Mouse (Mus musculus) stomach, postnatal 0 days (tissue): Measurements from ENCODE around the gene Atp2b2. TPM values are rescaled to one million over a fixed set of nuclear protein-coding genes. Genes with fewer than 3 reads are reported as not detected.
A peak's percentile ranks its signal among the peaks of the same experiment; 100 is the strongest.

Source experiments
- ATAC-seq: fragments of 200-750 bp; cut with Nextera tagmentation; 2 replicates; pipeline ENCODE4 v1.8.0; 2017; ENCODE audit not compliant: low FRiP score, low TSS enrichment
- DNase-seq: peaks from one replicate; pipeline ENCODE4 v3.0.0-alpha.2; 2016; ENCODE audit warnings: low spot score
- H3K27ac ChIP-seq: fragments of 300-500 bp; sonication (generic); replicated peaks from 2 replicates; pipeline ENCODE4 v1.5.1; 2014; ENCODE audit warnings: mild to moderate bottlenecking, control low read depth
- H3K27me3 ChIP-seq: fragments of 300-500 bp; sonication (generic); 2 replicates; pipeline ENCODE4 v1.6.1; 2014; ENCODE audit warnings: low read length; ENCODE audit not compliant: control insufficient read depth, insufficient read depth
- H3K36me3 ChIP-seq: fragments of 300-500 bp; sonication (generic); 2 replicates; pipeline ENCODE4 v1.6.1; 2014; ENCODE audit warnings: low read length, mixed read lengths; ENCODE audit not compliant: control insufficient read depth, insufficient read depth
- H3K4me1 ChIP-seq: fragments of 300-500 bp; sonication (generic); replicated peaks from 2 replicates; pipeline ENCODE4 v1.6.1; 2014; ENCODE audit warnings: antibody characterized with exemption; ENCODE audit not compliant: control insufficient read depth, insufficient read depth
- H3K4me2 ChIP-seq: fragments of 300-500 bp; sonication (generic); replicated peaks from 2 replicates; pipeline ENCODE4 v1.6.1; 2014; ENCODE audit warnings: low read depth, mild to moderate bottlenecking, control low read depth, moderate library complexity
- H3K4me3 ChIP-seq: fragments of 300-500 bp; sonication (generic); 2 replicates; pipeline ENCODE4 v1.5.1; 2014; ENCODE audit warnings: low read depth, low read length, control low read depth
- H3K9ac ChIP-seq: fragments of 300-500 bp; sonication (generic); 2 replicates; pipeline ENCODE4 v1.6.1; 2014; ENCODE audit warnings: mild to moderate bottlenecking, low read length, control low read depth, mixed read lengths
- H3K9me3 ChIP-seq: fragments of 300-500 bp; sonication (generic); 2 replicates; pipeline ENCODE4 v1.6.1; 2016; ENCODE audit warnings: low read length; ENCODE audit not compliant: control insufficient read depth
- CTCF ChIP-seq: IDR thresholded peaks from 2 replicates; pipeline ENCODE4 v1.5.1; 2016; ENCODE audit warnings: antibody characterized with exemption, low read depth, mild to moderate bottlenecking, moderate library complexity
- EP300 ChIP-seq: optimal IDR thresholded peaks from 2 replicates; pipeline ENCODE3; 2016; ENCODE audit warnings: antibody characterized with exemption
- WGBS: fragments of 180-500 bp; shearing (Covaris S2); extraction: QIAGEN DNeasy Blood & Tissue Kit; methylation state at CpG from one replicate; pipeline ENCODE4 v1.1.7; 2014; 5-methylcytosine and 5-hydroxymethylcytosine counted together
- polyA plus RNA-seq: library from polyadenylated mRNA; unstranded; fragments of >200 nt; fragmentation: Nextera tagmentation; extraction: Ambion mirVana; gene quantifications from 2 replicates; pipeline ENCODE4 v1.2.1, GENCODE M21; 2015

The Atp2b2 gene
- polyA plus RNA-seq, 1 experiment from 2014 or later, result 0.33 TPM

DNA sequence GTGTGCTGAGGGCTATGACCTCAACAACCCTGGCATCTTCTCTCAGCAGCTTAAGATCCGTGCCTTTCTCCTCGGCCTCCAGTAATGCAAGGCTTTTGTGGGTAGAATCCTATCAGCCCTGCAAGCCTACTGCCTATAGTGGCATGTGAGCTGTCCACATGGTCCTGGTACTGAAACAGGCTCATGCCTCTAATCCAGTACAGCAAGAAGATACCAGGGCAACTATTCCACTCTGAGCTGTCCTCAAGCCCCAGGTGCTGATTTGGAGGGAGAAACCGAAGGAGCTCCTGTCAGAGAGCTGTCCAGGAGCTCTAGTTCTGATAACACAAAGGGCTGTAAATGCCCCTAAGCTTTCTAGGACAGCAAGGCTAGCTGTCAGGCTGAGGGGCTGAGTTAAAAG lies 190.1 kb downstream of the Atp2b2 start:
- Histone ChIP-seq H3K9ac (no peak overlapping the region), H3K4me3 (no peak overlapping the region), H3K9me3 (no peaks in the 10 kb centered on the region), H3K4me1 (no peaks in the 10 kb centered on the region), H3K27me3 (no peaks in the 10 kb centered on the region), H3K4me2 (no peak overlapping the region), H3K27ac (no peak overlapping the region), H3K36me3 (no peaks in the 10 kb centered on the region)
- DNase-seq (peak; percentile 84), ATAC-seq (0 out of 2 replicates have a peak, but pooled peaks have one; percentile 47)
- WGBS, result 9% methylated on average over 3 of the region's 3 CpGs
- TF ChIP-seq CTCF (no peak; the same call in 1 of the 2 replicates), EP300 (no peak)

DNA sequence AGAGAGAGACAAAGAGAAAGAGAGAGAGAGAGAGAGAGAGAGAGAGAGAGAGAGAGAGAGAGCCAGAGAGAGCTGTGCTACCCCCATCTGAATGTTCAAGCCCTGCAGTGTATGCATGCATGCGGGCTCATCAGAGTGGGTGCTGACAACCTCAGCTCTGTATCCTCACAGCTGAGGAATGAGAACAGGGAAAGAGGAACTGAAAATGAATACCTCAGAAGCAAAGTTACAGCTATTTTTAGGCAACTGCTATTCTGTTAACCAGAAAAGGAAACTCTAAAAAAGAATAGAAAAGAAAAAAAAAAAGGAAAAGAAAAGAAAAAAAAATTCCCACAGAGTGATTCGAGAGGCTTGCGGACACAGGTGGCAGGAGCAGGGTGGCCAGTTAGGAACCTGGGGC lies 192.6 kb downstream of the Atp2b2 start:
- no peak overlapping the region for H3K9ac ChIP-seq
- no peaks in the 10 kb centered on the region for H3K9me3 ChIP-seq
- ATAC-seq (no peak), DNase-seq (no peak)
- H3K27me3 ChIP-seq, result no peaks in the 10 kb centered on the region
- no peaks in the 10 kb centered on the region for H3K36me3 ChIP-seq
- no peak overlapping the region for H3K4me2 ChIP-seq
- 86% methylated on average over 3 of the region's 3 CpGs for whole genome bisulfite sequencing
- TF ChIP-seq CTCF, result no peak
- TF ChIP-seq EP300, result no peak
- no peak overlapping the region for H3K27ac ChIP-seq
- no peaks in the 10 kb centered on the region for H3K4me1 ChIP-seq
- H3K4me3 ChIP-seq, result no peak overlapping the region

DNA sequence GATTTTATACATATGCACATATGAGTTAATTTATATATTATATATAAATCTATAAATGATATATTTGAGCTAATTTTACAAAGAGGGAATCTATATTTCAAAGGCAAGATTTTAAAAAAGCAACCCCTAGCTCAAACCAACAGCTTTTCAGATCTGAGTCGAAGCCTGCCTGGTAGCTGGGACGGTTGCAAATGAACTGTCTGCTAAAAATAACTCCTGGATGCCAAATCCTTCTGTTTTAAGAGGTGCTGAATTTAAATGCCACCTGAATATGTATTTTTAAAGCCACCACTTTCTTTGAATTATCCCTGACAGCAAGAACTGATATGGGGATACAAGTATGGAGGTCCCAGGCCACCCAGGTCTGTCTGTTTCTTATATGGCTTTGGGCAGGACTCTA lies 193.8 kb downstream of the Atp2b2 start:
- Histone ChIP-seq H3K9ac (no peak overlapping the region), H3K4me2 (no peak overlapping the region), H3K9me3 (no peaks in the 10 kb centered on the region), H3K27me3 (no peaks in the 10 kb centered on the region), H3K4me3 (no peak overlapping the region), H3K27ac (no peak overlapping the region), H3K4me1 (no peaks in the 10 kb centered on the region), H3K36me3 (no peaks in the 10 kb centered on the region)
- no peak for ATAC-seq
- no peak for TF ChIP-seq EP300
- no peak for TF ChIP-seq CTCF
- DNase-seq, result no peak
- WGBS, result 63% methylated on average over 2 of the region's 2 CpGs

DNA sequence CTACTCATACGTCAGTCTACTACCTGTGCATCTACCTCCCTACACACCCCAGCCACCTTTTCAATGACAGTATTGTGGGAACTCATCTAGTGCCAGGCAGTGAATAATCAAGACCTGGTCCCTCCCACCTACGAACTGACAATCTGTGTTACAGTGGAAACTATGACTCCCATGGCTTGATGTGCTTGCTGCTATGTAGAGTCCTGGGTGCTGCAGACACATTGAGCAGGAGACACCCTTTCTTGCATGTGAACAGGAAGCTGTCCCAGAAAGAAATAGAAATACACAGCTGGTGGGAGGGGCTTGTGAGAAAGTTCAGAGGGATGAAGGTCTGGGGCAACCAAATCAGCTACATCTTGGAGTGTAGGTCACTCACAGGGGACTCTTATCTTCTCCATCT lies 195.3 kb downstream of the Atp2b2 start:
- Histone ChIP-seq H3K36me3 (no peaks in the 10 kb centered on the region), H3K27ac (no peak overlapping the region), H3K27me3 (no peaks in the 10 kb centered on the region), H3K9ac (no peak overlapping the region), H3K4me2 (no peak overlapping the region), H3K9me3 (no peaks in the 10 kb centered on the region), H3K4me1 (no peaks in the 10 kb centered on the region), H3K4me3 (no peak overlapping the region)
- no peak for ATAC-seq
- TF ChIP-seq CTCF (no peak), EP300 (no peak)
- 81% methylated on average over 2 of the region's 2 CpGs for WGBS
- DNase-seq, result no peak

DNA sequence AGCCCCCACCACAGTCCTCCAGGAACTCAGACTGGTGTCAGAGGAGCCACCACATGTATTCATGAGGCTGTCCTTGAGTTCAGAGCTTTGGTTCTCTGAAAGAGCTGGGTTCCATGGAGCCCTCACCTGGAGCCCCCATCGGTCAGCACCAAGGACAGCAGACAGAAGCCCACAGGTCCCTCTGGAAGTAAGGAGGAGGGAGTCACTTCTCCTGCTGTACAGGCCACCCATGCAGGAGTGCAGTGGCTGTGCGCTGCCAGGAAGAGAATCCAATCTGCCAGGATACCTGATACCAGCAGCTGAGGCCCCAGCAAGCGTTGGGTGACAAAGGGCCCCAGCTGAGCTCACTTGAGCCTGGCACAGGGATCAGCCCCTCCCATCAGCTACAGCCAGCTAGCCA lies 199.2 kb downstream of the Atp2b2 start:
- Histone ChIP-seq H3K4me3 (no peak overlapping the region), H3K9me3 (no peaks in the 10 kb centered on the region), H3K9ac (no peak overlapping the region), H3K4me2 (no peak overlapping the region), H3K27me3 (no peaks in the 10 kb centered on the region), H3K27ac (no peak overlapping the region), H3K36me3 (no peaks in the 10 kb centered on the region), H3K4me1 (no peaks in the 10 kb centered on the region)
- ATAC-seq (no peak), DNase-seq (no peak)
- no peak for TF ChIP-seq EP300
- TF ChIP-seq CTCF, result no peak
- WGBS, result 22% methylated on average over 3 of the region's 3 CpGs

DNA sequence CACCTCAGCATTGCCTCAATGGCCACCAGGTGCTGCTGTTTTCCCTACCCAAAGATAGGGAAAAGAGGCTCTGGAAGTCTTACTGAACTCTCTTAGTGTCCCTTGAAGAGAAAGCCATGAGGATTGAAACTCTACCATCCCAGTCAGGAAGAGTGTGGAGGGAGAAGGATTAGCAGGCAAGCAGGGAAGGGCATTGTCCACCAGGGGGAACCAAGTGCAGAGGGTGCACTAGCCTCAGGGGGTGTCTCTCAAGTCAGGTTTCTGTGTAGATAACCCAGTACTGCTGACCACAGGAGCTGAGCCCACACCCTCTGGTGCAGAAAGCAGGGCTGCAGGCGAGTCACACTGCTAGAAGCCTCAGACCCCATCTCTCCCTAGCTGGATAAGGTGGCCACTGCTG lies 203.9 kb downstream of the Atp2b2 start:
- no peak overlapping the region for H3K27ac ChIP-seq

More for the DNA sequence above, 203.9 kb downstream of the Atp2b2 start:
- no peaks in the 10 kb centered on the region for H3K9me3 ChIP-seq
- no peaks in the 10 kb centered on the region for H3K36me3 ChIP-seq
- H3K27me3 ChIP-seq, result no peaks in the 10 kb centered on the region
- WGBS, result 15% methylated on average over 1 of the region's 1 CpGs
- no peak overlapping the region for H3K4me3 ChIP-seq
- no peak overlapping the region for H3K4me2 ChIP-seq
- TF ChIP-seq CTCF (peak; percentile 31; the same call in 1 of the 2 replicates), EP300 (no peak)
- ATAC-seq (0 out of 2 replicates have a peak, but pooled peaks have one; percentile 22), DNase-seq (no peak)
- no peak overlapping the region for H3K9ac ChIP-seq
- no peaks in the 10 kb centered on the region for H3K4me1 ChIP-seq
